ENCODE assay signal across 22 mouse cellular contexts in the genomic region with DNA sequence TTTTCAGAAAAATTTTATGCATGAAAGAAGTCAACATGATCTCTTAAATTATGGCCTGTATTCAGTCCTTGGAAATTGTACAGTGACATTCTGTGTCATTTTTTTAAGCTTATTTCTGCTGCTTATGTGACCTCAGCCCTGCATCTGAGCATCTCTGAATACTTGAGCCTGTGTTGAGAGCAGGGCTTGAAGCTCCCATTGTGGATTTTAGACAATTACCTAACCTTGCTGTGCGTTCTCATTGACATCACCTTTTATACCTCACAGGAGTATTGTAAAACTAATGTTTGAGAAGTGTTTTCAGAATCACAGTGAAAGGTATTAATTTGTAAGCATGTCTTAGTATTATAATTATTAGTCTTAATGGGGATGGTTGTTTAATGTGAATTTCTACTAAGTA.
A peak's percentile ranks its signal among the peaks of the same experiment; 100 is the strongest.
DNase-seq lines count a peak whose midpoint lies in the region; ATAC-seq and TF ChIP-seq lines count a peak whose summit lies in the region.
"Had no signal": no experiment of that assay in that cellular context is flagged by ENCODE, and none has a peak within 500 bp of the region (broad histone marks: within the 10 kb centered on the region; RNA-seq: fewer than 3 reads in every experiment).

No protein-coding gene starts in this region.

- ATAC-seq in forebrain, embryonic 11.5 days (replicated peaks; ENCODE audit: low FRiP score): peak; percentile 51; the same call in 1 of the 2 replicates
- peak; percentile 54; the same call in 1 of the 2 replicates for ATAC-seq in forebrain, embryonic 14.5 days
- peak; percentile 44; the same call in 1 of the 2 replicates for ATAC-seq in forebrain, postnatal 0 days
- no peak for ATAC-seq in hindbrain, embryonic 11.5 days (ENCODE audit: low FRiP score)
- ATAC-seq: activated CD4-positive, CD25-positive, alpha-beta regulatory T cell, adult 4 months; CD4-positive, CD25-positive, alpha-beta regulatory T cell, adult 4 months; Patski had no signal

- H3K4me2 ChIP-seq in forebrain, embryonic 11.5 days (ENCODE audit: low read depth, low read length, severe bottlenecking): no peak overlapping the region
- no peak overlapping the region for H3K4me2 ChIP-seq in forebrain, embryonic 14.5 days (ENCODE audit: low read length)
- H3K4me2 ChIP-seq in forebrain, postnatal 0 days (ENCODE audit: low read depth): no peak overlapping the region
- H3K4me2 ChIP-seq in hindbrain, embryonic 11.5 days (replicated peaks; ENCODE audit: low read depth, low read length): no peak overlapping the region
- H3K4me2 ChIP-seq: embryonic facial prominence, embryonic 12.5 days had no signal

- no peaks in the 10 kb centered on the region for H3K27me3 ChIP-seq in forebrain, embryonic 11.5 days (ENCODE audit: control insufficient read depth, insufficient read depth, low read length)
- no peaks in the 10 kb centered on the region for H3K27me3 ChIP-seq in forebrain, embryonic 10.5 days (ENCODE audit: poor library complexity, severe bottlenecking)
- no peaks in the 10 kb centered on the region for H3K27me3 ChIP-seq in forebrain, embryonic 14.5 days (replicated peaks; ENCODE audit: control insufficient read depth, insufficient read depth, low read length)
- H3K27me3 ChIP-seq in forebrain, postnatal 0 days (ENCODE audit: insufficient read depth, low read length): no peaks in the 10 kb centered on the region
- H3K27me3 ChIP-seq in hindbrain, embryonic 11.5 days (ENCODE audit: control insufficient read depth, insufficient read depth, low read length): no peaks in the 10 kb centered on the region
- H3K27me3 ChIP-seq: CH12.LX; embryonic facial prominence, embryonic 12.5 days; Patski had no signal

- DNase-seq in forebrain, embryonic 11.5 days (ENCODE audit: low spot score): no peak
- no peak for DNase-seq in forebrain, embryonic 10.5 days (ENCODE audit: extremely low spot score, low spot score)
- DNase-seq in brain, embryonic 14.5 days (ENCODE audit: low read depth): peak; percentile 49
- no peak for DNase-seq in forebrain, embryonic 14.5 days (ENCODE audit: low spot score)
- DNase-seq in forebrain, postnatal 0 days: no peak
- no peak for DNase-seq in gastrocnemius, postnatal 10 days
- no peak for DNase-seq in hindbrain, embryonic 11.5 days (ENCODE audit: low spot score)
- DNase-seq: adrenal gland, adult 8-10 months; adrenal gland, postnatal 25 days; B cell, adult 2 months; cerebellum, adult 11-12 months; cerebellum, adult 2 months; cerebellum, adult 9-10 months; cerebellum, postnatal 10 days; cerebellum, postnatal 25 days had no signal

- 56% methylated on average over 1 of the region's 1 CpGs for WGBS in forebrain, embryonic 11.5 days
- 73% methylated on average over 1 of the region's 1 CpGs for WGBS in forebrain, embryonic 10.5 days
- 15% methylated on average over 1 of the region's 1 CpGs for WGBS in forebrain, embryonic 14.5 days
- WGBS in forebrain, postnatal 0 days: 27% methylated on average over 1 of the region's 1 CpGs
- 90% methylated on average over 1 of the region's 1 CpGs for WGBS in hindbrain, embryonic 11.5 days

- no peak overlapping the region for H3K9ac ChIP-seq in forebrain, embryonic 11.5 days (ENCODE audit: low read length)
- no peak overlapping the region for H3K9ac ChIP-seq in forebrain, embryonic 14.5 days (ENCODE audit: low read length)
- H3K9ac ChIP-seq in forebrain, postnatal 0 days: no peak overlapping the region
- H3K9ac ChIP-seq in hindbrain, embryonic 11.5 days (ENCODE audit: low read depth, low read length): no peak overlapping the region
- H3K9ac ChIP-seq: embryonic facial prominence, embryonic 12.5 days had no signal

- H3K4me3 ChIP-seq in forebrain, embryonic 11.5 days (ENCODE audit: low read depth, low read length): no peak overlapping the region
- no peak overlapping the region for H3K4me3 ChIP-seq in forebrain, embryonic 10.5 days
- no peak overlapping the region for H3K4me3 ChIP-seq in forebrain, embryonic 14.5 days (ENCODE audit: low read depth, low read length)
- H3K4me3 ChIP-seq in forebrain, postnatal 0 days (ENCODE audit: low read depth, low read length): no peak overlapping the region
- no peak overlapping the region for H3K4me3 ChIP-seq in hindbrain, embryonic 11.5 days (ENCODE audit: low read depth, low read length)
- H3K4me3 ChIP-seq: embryonic facial prominence, embryonic 10.5 days; embryonic facial prominence, embryonic 12.5 days had no signal

- no peaks in the 10 kb centered on the region for H3K36me3 ChIP-seq in forebrain, embryonic 11.5 days (ENCODE audit: control insufficient read depth, insufficient read depth, low read length)
- H3K36me3 ChIP-seq in forebrain, embryonic 10.5 days (replicated peaks): no peaks in the 10 kb centered on the region
- H3K36me3 ChIP-seq in forebrain, embryonic 14.5 days (ENCODE audit: control insufficient read depth, insufficient read depth, low read length): no peaks in the 10 kb centered on the region
- peaks cover 5% of the 10 kb centered on the region; the same call in 1 of the 2 replicates for H3K36me3 ChIP-seq in forebrain, postnatal 0 days (ENCODE audit: insufficient read depth)
- no peaks in the 10 kb centered on the region for H3K36me3 ChIP-seq in hindbrain, embryonic 11.5 days (ENCODE audit: control insufficient read depth, insufficient read depth, low read length)
- H3K36me3 ChIP-seq: embryonic facial prominence, embryonic 12.5 days had no signal

- H3K27ac ChIP-seq in forebrain, embryonic 11.5 days (ENCODE audit: low read depth, low read length): no peak overlapping the region
- H3K27ac ChIP-seq in forebrain, embryonic 10.5 days: no peak overlapping the region
- H3K27ac ChIP-seq in forebrain, embryonic 14.5 days (ENCODE audit: low read depth, low read length): no peak overlapping the region
- no peak overlapping the region for H3K27ac ChIP-seq in forebrain, postnatal 0 days (ENCODE audit: low read depth, low read length)
- H3K27ac ChIP-seq in hindbrain, embryonic 11.5 days (ENCODE audit: low read depth, low read length): no peak overlapping the region
- H3K27ac ChIP-seq: embryonic facial prominence, embryonic 10.5 days; embryonic facial prominence, embryonic 12.5 days had no signal

- peaks cover 4% of the 10 kb centered on the region; the same call in 1 of the 2 replicates for H3K4me1 ChIP-seq in forebrain, embryonic 11.5 days (replicated peaks; ENCODE audit: control insufficient read depth, insufficient read depth, low read length)
- peaks cover 23% of the 10 kb centered on the region for H3K4me1 ChIP-seq in forebrain, embryonic 10.5 days
- H3K4me1 ChIP-seq in forebrain, embryonic 14.5 days (ENCODE audit: control insufficient read depth, insufficient read depth, low read length): peaks cover 8% of the 10 kb centered on the region; the same call in 1 of the 2 replicates
- H3K4me1 ChIP-seq in forebrain, postnatal 0 days (ENCODE audit: insufficient read depth): peaks cover 8% of the 10 kb centered on the region; the same call in 1 of the 2 replicates
- no peaks in the 10 kb centered on the region for H3K4me1 ChIP-seq in hindbrain, embryonic 11.5 days (replicated peaks; ENCODE audit: control insufficient read depth, insufficient read depth, low read length)
- H3K4me1 ChIP-seq: embryonic facial prominence, embryonic 12.5 days had no signal

- no peaks in the 10 kb centered on the region for H3K9me3 ChIP-seq in forebrain, embryonic 11.5 days (ENCODE audit: control insufficient read depth, low read length)
- H3K9me3 ChIP-seq in forebrain, embryonic 10.5 days: no peaks in the 10 kb centered on the region
- no peaks in the 10 kb centered on the region for H3K9me3 ChIP-seq in forebrain, embryonic 14.5 days (replicated peaks; ENCODE audit: control insufficient read depth, low read length)
- H3K9me3 ChIP-seq in forebrain, postnatal 0 days (ENCODE audit: low read length): no peaks in the 10 kb centered on the region
- H3K9me3 ChIP-seq in hindbrain, embryonic 11.5 days (ENCODE audit: control insufficient read depth, low read length): no peaks in the 10 kb centered on the region
- H3K9me3 ChIP-seq: embryonic facial prominence, embryonic 10.5 days; embryonic facial prominence, embryonic 12.5 days; G1E had no signal

- no peak for TF ChIP-seq CTCF in brain, embryonic 14.5 days (IDR thresholded peaks at IDR 0.05; ENCODE audit: borderline replicate concordance, extremely low read depth, insufficient read depth, insufficient read length)
- no peak for TF ChIP-seq CTCF in forebrain, postnatal 0 days (IDR thresholded peaks at IDR 0.05; ENCODE audit: low read depth)

- no peak for TF ChIP-seq POLR2A in brain, embryonic 14.5 days (IDR thresholded peaks at IDR 0.05; ENCODE audit: borderline replicate concordance, extremely low read depth, insufficient read depth, insufficient read length, poor library complexity, severe bottlenecking)
